Mouse (Mus musculus): Measurements from ENCODE around the gene Dcaf17. TPM values are rescaled to one million over a fixed set of nuclear protein-coding genes. Genes with fewer than 3 reads are reported as not detected.

The Dcaf17 gene
- polyA plus RNA-seq (2012; rRNA removed): 10.3 and 12.4 TPM in 2 replicates

GRCm38 (mm10) chr2:71055300-71056114 lies at the start of gene Dcaf17, which contains the start of gene Mettl8:
Dcaf17 (plus strand) TSS chr2:71055328.
Mettl8 (minus strand) TSS chr2:71055583.

GRCm38 (mm10) chr2:71117797-71118708 lies 62.9 kb downstream of the Dcaf17 start, which contains the start of gene Cybrd1:
Cybrd1 (plus strand) TSS chr2:71117923.

Other genes with a start within 250 kb of the Dcaf17 start
- 26.3 and 28.5 TPM in 2 replicates for gene Tlk1, start 229.6 kb upstream of the Dcaf17 start, polyA plus RNA-seq (2012; rRNA removed)
- gene Mettl8, start 255 bp downstream of the Dcaf17 start, polyA plus RNA-seq (2012; rRNA removed): 9.3 and 10.4 TPM in 2 replicates
- 6.7 and 8.0 TPM in 2 replicates for gene Cybrd1, start 62.6 kb downstream of the Dcaf17 start, polyA plus RNA-seq (2012; rRNA removed)
- 286 and 296 TPM in 2 replicates for gene Dync1i2, start 156.4 kb downstream of the Dcaf17 start, polyA plus RNA-seq (2012; rRNA removed)